Mouse (Mus musculus) left cerebral cortex, adult 2 months (tissue): Measurements from ENCODE around the gene Ush2a. TPM values are rescaled to one million over a fixed set of nuclear protein-coding genes. Genes with fewer than 3 reads are reported as not detected.

Experiments
- DNase-seq, 2 experiments: peaks; one replicate each; pipeline ENCODE4 v3.0.0; 2021 to 2022; ENCODE audit warnings: low spot score in 2 of 2, mixed read lengths in 1 of 2; ENCODE audit errors: extremely low spot score in 1 of 2
- H3K27ac ChIP-seq: fragments of 200-600 bp; 2 replicates; pipeline ENCODE4 v1.8.1; 2022
- H3K4me3 ChIP-seq: fragments of 200-600 bp; 2 replicates; pipeline ENCODE4 v1.8.1; 2022
- CTCF ChIP-seq: fragments of 200-600 bp; IDR thresholded peaks from 2 replicates; pipeline ENCODE4 v1.8.1; 2022; ENCODE audit warnings: antibody characterized with exemption, mild to moderate bottlenecking, moderate library complexity
- intact Hi-C: fragments of 180-260 bp; cut with DNase I; formaldehyde crosslinking; loops from one replicate; pipeline ENCODE4 v1.15.1; 2025
- total RNA-seq, 2 experiments: library from RNA; stranded (reverse); gene quantifications; 2 replicates each; pipeline ENCODE4 v1.2.3; 2021

Gene Ush2a
- total RNA-seq, 2 experiments from 2014 or later: 0.05 to 0.37 TPM

DNA sequence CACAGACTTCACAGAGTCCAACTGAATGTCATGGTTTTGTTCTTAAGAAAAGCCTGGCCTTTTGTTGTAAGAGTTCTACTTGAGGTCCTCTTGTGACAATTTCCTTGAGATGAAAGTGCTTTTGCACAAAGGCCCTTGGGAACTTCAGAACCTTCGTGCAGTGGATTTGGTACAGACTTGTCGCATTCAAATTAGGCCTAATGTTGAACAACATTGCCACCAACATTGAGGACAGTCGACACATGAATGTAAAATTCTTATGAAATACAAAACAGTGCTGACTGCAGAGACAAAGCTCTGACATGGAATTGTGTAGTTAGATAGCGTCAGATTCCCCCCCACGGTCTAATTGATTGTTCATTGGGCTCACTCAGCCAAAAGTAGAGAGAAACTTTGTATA is 243.1 kb downstream of the Ush2a start:
- H3K27ac ChIP-seq: no peak overlapping the region
- DNase-seq: no peak
- H3K4me3 ChIP-seq: no peak overlapping the region
- intact Hi-C loops: no loop called here
- TF ChIP-seq CTCF: no peak

DNA sequence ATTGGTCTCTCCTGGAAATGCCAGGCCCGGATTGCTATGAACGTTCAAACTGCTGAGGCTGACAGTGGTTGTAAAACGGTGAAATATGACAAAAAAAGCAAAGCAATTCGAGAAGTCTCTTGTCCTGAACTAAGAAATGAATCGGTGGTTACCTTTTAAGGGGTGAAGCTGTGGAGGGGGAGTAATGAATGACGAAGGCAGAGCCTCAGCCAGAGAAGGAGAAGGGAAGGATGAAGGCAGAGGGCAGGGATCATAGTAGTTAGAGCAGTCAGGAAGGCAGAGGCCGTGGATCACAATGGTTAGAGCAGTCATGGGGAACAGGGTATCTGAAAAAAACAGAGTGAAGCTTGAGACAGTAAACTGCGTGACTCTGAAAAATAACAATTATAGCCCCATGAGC is 257.0 kb downstream of the Ush2a start:
- no peak for DNase-seq
- intact Hi-C loops: no loop called here
- Histone ChIP-seq H3K27ac (no peak overlapping the region), H3K4me3 (no peak overlapping the region)
- no peak for TF ChIP-seq CTCF

- Histone ChIP-seq H3K4me3 (no peak overlapping the region), H3K27ac (no peak overlapping the region)
- intact Hi-C loops: no loop called here
- DNase-seq: no peak
- no peak for TF ChIP-seq CTCF
Observed at GRCm38 (mm10) chr1:188527451-188527850, 265.6 kb downstream of the Ush2a start.

DNA sequence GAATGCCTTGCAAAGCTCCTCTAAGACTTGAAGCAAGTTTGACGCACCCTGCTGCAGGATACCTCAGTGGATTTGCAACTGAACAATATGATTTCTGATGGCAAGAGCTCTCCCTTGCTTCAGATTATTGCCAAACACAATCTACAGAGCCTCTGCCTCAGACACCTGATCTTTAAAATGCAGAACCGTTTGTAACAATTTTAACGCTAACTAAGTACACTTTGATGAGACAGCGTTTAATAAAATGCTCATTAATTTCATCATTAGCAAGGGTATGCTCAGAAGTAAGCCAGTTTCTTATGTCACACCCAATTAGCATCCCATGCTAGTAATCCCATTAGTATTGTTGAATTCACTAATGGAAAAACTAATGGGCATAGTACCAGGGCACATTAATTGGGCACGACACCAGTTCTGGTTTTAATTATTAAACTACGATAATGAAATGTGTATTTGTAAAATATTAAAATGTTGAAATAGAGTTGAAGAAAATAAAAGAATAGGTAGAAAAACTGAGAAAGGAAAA is 267.8 kb downstream of the Ush2a start:
- TF ChIP-seq CTCF: no peak
- intact Hi-C loops: no loop called here
- DNase-seq: no peak
- Histone ChIP-seq H3K27ac (no peak overlapping the region), H3K4me3 (no peak overlapping the region)

- Histone ChIP-seq H3K4me3 (no peak overlapping the region), H3K27ac (no peak overlapping the region)
- no peak for DNase-seq
- intact Hi-C loops: no loop called here
- no peak for TF ChIP-seq CTCF
Observed at GRCm38 (mm10) chr1:188537021-188537420, 275.2 kb downstream of the Ush2a start.

- intact Hi-C loops: no loop called here
- H3K27ac ChIP-seq: no peak overlapping the region
- DNase-seq: no peak
- TF ChIP-seq CTCF: no peak
- no peak overlapping the region for H3K4me3 ChIP-seq
Observed at GRCm38 (mm10) chr1:188539621-188540020, 277.8 kb downstream of the Ush2a start.

GRCm38 (mm10) chr1:188541492-188541891 is 279.7 kb downstream of the Ush2a start:
- intact Hi-C loops: no loop called here
- no peak for DNase-seq
- H3K27ac ChIP-seq: no peak overlapping the region
- H3K4me3 ChIP-seq: no peak overlapping the region
- no peak for TF ChIP-seq CTCF

GRCm38 (mm10) chr1:188543364-188543763 is 281.5 kb downstream of the Ush2a start:
- no peak overlapping the region for H3K27ac ChIP-seq
- intact Hi-C loops: no loop called here
- no peak for TF ChIP-seq CTCF

GRCm38 (mm10) chr1:188549686-188550085 is 287.9 kb downstream of the Ush2a start:
- no peak for TF ChIP-seq CTCF
- DNase-seq: no peak
- intact Hi-C loops: no loop called here
- no peak overlapping the region for H3K27ac ChIP-seq
- H3K4me3 ChIP-seq: no peak overlapping the region

More at GRCm38 (mm10) chr1:188543364-188543763, 281.5 kb downstream of the Ush2a start:
- H3K4me3 ChIP-seq: no peak overlapping the region
- DNase-seq: no peak

DNA sequence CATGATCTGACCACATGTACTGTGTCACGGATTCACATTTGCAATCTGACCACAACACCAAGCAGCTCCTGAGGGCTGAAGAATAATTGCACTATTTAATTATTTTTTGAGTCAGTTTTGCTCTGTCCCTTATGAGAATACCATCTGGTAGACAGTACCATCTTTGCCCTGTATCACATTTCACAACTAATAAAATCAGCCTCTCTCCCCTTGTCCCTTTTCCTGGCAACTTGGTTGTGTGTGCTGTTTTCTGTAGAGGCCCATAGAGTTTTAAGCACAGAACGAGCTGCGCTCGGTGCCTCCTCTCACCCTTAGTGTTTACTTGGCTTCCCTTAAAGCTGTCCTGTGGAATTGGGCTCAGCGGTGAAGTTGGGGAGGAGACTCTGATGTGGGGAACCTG is 290.0 kb downstream of the Ush2a start:
- no peak for DNase-seq
- no peak for TF ChIP-seq CTCF
- Histone ChIP-seq H3K4me3 (no peak overlapping the region), H3K27ac (no peak overlapping the region)
- intact Hi-C loops: no loop called here

DNA sequence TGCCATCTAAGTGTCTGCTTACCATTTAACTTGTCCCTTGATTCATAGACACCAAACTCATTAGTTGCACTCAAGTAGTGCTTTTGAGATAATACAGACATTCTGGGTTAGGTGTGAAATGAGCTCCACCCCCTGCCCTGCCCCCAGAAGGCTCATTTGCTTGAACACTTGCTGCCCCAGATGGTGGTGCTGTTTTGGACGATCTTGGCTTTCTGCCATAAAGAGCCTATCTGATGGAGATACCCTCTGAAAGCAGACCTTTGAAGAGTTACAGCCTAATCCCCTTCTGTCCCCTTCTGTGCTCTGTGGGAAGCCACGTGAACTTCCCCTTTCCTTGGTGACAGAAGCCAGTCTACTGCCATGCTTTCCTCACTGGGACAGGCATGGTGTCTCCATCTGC is 297.1 kb downstream of the Ush2a start:
- intact Hi-C loops: no loop called here
- no peak for DNase-seq
- Histone ChIP-seq H3K27ac (no peak overlapping the region), H3K4me3 (no peak overlapping the region)
- TF ChIP-seq CTCF: no peak

- no peak overlapping the region for H3K27ac ChIP-seq
- no peak for TF ChIP-seq CTCF
- no peak overlapping the region for H3K4me3 ChIP-seq
- no peak for DNase-seq
- intact Hi-C loops: no loop called here
Observed at GRCm38 (mm10) chr1:188566229-188566628, 304.4 kb downstream of the Ush2a start.

DNA sequence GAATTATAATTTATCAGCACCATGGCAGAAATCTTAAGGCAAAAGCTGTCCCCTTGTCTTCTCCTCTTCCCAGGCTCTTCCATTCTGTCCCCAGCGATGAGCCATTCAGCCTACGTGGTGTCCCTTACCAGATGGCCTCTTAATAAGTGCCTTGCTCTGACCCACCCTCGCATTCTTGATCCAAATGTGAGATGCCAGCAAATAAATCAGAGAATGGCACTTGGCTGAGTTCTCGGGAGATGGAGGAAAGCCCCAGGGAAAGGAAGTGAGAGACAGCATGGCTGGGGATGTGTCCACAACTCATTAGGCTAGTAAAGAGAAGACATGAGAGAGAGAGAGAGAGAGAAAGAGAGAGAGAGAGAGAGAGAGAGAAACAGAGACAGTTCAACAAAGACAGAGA is 305.7 kb downstream of the Ush2a start:
- no peak overlapping the region for H3K4me3 ChIP-seq
- no peak for DNase-seq
- H3K27ac ChIP-seq: no peak overlapping the region
- intact Hi-C loops: no loop called here
- TF ChIP-seq CTCF: no peak
